Mouse (Mus musculus) stomach, embryonic 14.5 days (tissue): ENCODE results near the gene Btbd2. TPM values are rescaled to one million over a fixed set of nuclear protein-coding genes. Genes with fewer than 3 reads are reported as not detected.
"Not testable (repeated sequence)": the region's sequence is repeated elsewhere in the genome, so short reads cannot be mapped to it uniquely, and the experiment has no call there.

Experiments
- ATAC-seq: fragments of 200-750 bp; cut with Nextera tagmentation; 2 replicates; pipeline ENCODE4 v1.8.0; 2017; ENCODE audit warnings: low read depth, moderate TSS enrichment; ENCODE audit not compliant: insufficient number of reproducible peaks, insufficient read depth, low FRiP score
- H3K27ac ChIP-seq: fragments of 300-500 bp; sonication (generic); 2 replicates; pipeline ENCODE4 v1.5.1; 2014; ENCODE audit warnings: mild to moderate bottlenecking, low read length, moderate library complexity, mixed read lengths
- H3K27me3 ChIP-seq: fragments of 300-500 bp; sonication (generic); 2 replicates; pipeline ENCODE4 v1.6.1; 2014; ENCODE audit warnings: low read length, control low read depth, mixed read lengths; ENCODE audit not compliant: control insufficient read depth, insufficient read depth
- H3K36me3 ChIP-seq: fragments of 300-500 bp; sonication (generic); 2 replicates; pipeline ENCODE4 v1.6.1; 2014; ENCODE audit warnings: mild to moderate bottlenecking, control low read depth, low read length, moderate library complexity, mixed read lengths; ENCODE audit not compliant: control insufficient read depth, insufficient read depth
- H3K4me1 ChIP-seq: fragments of 300-500 bp; sonication (generic); 2 replicates; pipeline ENCODE4 v1.6.1; 2014; ENCODE audit warnings: low read length, control low read depth, mixed read lengths; ENCODE audit not compliant: control insufficient read depth, insufficient read depth
- H3K4me2 ChIP-seq: fragments of 300-500 bp; sonication (generic); replicated peaks from 2 replicates; pipeline ENCODE4 v1.6.1; 2014; ENCODE audit warnings: low read depth, low read length, control low read depth
- H3K4me3 ChIP-seq: fragments of 300-500 bp; sonication (generic); 2 replicates; pipeline ENCODE4 v1.5.1; 2014; ENCODE audit warnings: low read depth, low read length, control low read depth
- H3K9ac ChIP-seq: fragments of 300-500 bp; sonication (generic); replicated peaks from 2 replicates; pipeline ENCODE4 v1.6.1; 2014; ENCODE audit warnings: low read depth, mild to moderate bottlenecking, control low read depth, low read length, moderate library complexity, mixed read lengths
- H3K9me3 ChIP-seq: fragments of 300-500 bp; sonication (generic); 2 replicates; pipeline ENCODE4 v1.6.1; 2016; ENCODE audit warnings: low read depth, low read length, control low read depth; ENCODE audit not compliant: control insufficient read depth
- WGBS: fragments of 180-500 bp; shearing (Covaris S2); extraction: QIAGEN DNeasy Blood & Tissue Kit; methylation state at CpG from one replicate; pipeline ENCODE4 v1.1.7; 2014; 5-methylcytosine and 5-hydroxymethylcytosine counted together
- polyA plus RNA-seq: library from polyadenylated mRNA; unstranded; fragments of >200 nt; fragmentation: Nextera tagmentation; extraction: Ambion mirVana; gene quantifications from 2 replicates; pipeline ENCODE4 v1.2.1, GENCODE M21; 2014

Btbd2 gene
- polyA plus RNA-seq, 1 experiment from 2014 or later = 46.3 TPM

GRCm38 (mm10) chr10:80606737-80607350 lies 50.0 kb downstream of the Btbd2 start:
- peaks cover 42% of the 10 kb centered on the region for H3K36me3 ChIP-seq
- no peak for ATAC-seq

GRCm38 (mm10) chr10:80606306-80606705 lies 50.6 kb downstream of the Btbd2 start:
- H3K4me3 ChIP-seq = no peak overlapping the region
- H3K36me3 ChIP-seq = peaks cover 42% of the 10 kb centered on the region
- no peak overlapping the region for H3K4me2 ChIP-seq
- no peak overlapping the region for H3K27ac ChIP-seq
- H3K4me1 ChIP-seq = peaks cover 11% of the 10 kb centered on the region
- 87% methylated on average over 23 of the region's 23 CpGs for WGBS
- H3K9me3 ChIP-seq = no peaks in the 10 kb centered on the region
- no peak for ATAC-seq
- H3K9ac ChIP-seq = no peak overlapping the region
- H3K27me3 ChIP-seq = no peaks in the 10 kb centered on the region

More at GRCm38 (mm10) chr10:80606737-80607350, 50.0 kb downstream of the Btbd2 start:
- H3K4me3 ChIP-seq = no peak overlapping the region
- H3K9ac ChIP-seq = no peak overlapping the region
- no peaks in the 10 kb centered on the region for H3K27me3 ChIP-seq
- peaks cover 11% of the 10 kb centered on the region for H3K4me1 ChIP-seq
- H3K4me2 ChIP-seq = no peak overlapping the region
- H3K27ac ChIP-seq = no peak overlapping the region
- WGBS = 97% methylated on average over 34 of the region's 34 CpGs
- no peaks in the 10 kb centered on the region for H3K9me3 ChIP-seq

GRCm38 (mm10) chr10:80605721-80606120 lies 51.1 kb downstream of the Btbd2 start, which contains the start of gene Gm49322:
Gene Gm49322, plus strand, starts transcription at chr10:80606021.
- not testable (repeated sequence) for H3K27ac ChIP-seq, ATAC-seq
- WGBS = 85% methylated on average over 4 of the region's 4 CpGs

GRCm38 (mm10) chr10:80604988-80605387 lies 51.9 kb downstream of the Btbd2 start:
- WGBS = 88% methylated on average over 2 of the region's 2 CpGs
- Histone ChIP-seq H3K4me2 (no peak overlapping the region), H3K36me3 (peaks cover 35% of the 10 kb centered on the region), H3K4me3 (no peak overlapping the region), H3K9ac (no peak overlapping the region), H3K4me1 (peaks cover 11% of the 10 kb centered on the region), H3K9me3 (no peaks in the 10 kb centered on the region), H3K27me3 (no peaks in the 10 kb centered on the region), H3K27ac (no peak overlapping the region)
- ATAC-seq = no peak

More at GRCm38 (mm10) chr10:80605721-80606120, 51.1 kb downstream of the Btbd2 start, which contains the start of gene Gm49322:
- Histone ChIP-seq H3K4me1 (peaks cover 11% of the 10 kb centered on the region), H3K36me3 (peaks cover 42% of the 10 kb centered on the region)
- H3K27me3 ChIP-seq, H3K4me3 ChIP-seq, H3K4me2 ChIP-seq, H3K9me3 ChIP-seq, H3K9ac ChIP-seq: not testable (repeated sequence)

- peak overlapping the region; percentile 96 for H3K4me2 ChIP-seq
- no peaks in the 10 kb centered on the region for H3K9me3 ChIP-seq
- ATAC-seq = no peak
- no peak overlapping the region for H3K9ac ChIP-seq
- whole genome bisulfite sequencing = 75% methylated on average over 7 of the region's 7 CpGs
- peaks cover 32% of the 10 kb centered on the region for H3K36me3 ChIP-seq
- peak overlapping the region; percentile 68 for H3K4me3 ChIP-seq
- no peaks in the 10 kb centered on the region for H3K27me3 ChIP-seq
- peaks cover 11% of the 10 kb centered on the region for H3K4me1 ChIP-seq
- no peak overlapping the region for H3K27ac ChIP-seq
Measured at GRCm38 (mm10) chr10:80604001-80604509, 52.8 kb downstream of the Btbd2 start.

GRCm38 (mm10) chr10:80603364-80603763 lies 53.5 kb downstream of the Btbd2 start:
- H3K4me3 ChIP-seq = peak overlapping the region; percentile 68
- peaks cover 11% of the 10 kb centered on the region for H3K4me1 ChIP-seq
- ATAC-seq = no peak
- H3K4me2 ChIP-seq = peak overlapping the region; percentile 96
- H3K36me3 ChIP-seq = peaks cover 25% of the 10 kb centered on the region
- H3K27me3 ChIP-seq = no peaks in the 10 kb centered on the region
- H3K9me3 ChIP-seq = no peaks in the 10 kb centered on the region
- H3K9ac ChIP-seq = peak overlapping the region; percentile 57
- H3K27ac ChIP-seq = peak overlapping the region; percentile 77
- WGBS = 31% methylated on average over 7 of the region's 7 CpGs

GRCm38 (mm10) chr10:80602698-80603325 lies 54.1 kb downstream of the Btbd2 start, which contains the start of the genes Scamp4 and Adat3:
Gene Scamp4, plus strand, starts transcription at chr10:80602872.
Gene Adat3, plus strand, starts transcription at chr10:80602880.
- H3K9me3 ChIP-seq = no peaks in the 10 kb centered on the region
- no peaks in the 10 kb centered on the region for H3K27me3 ChIP-seq
- ATAC-seq = peak; percentile 92
- H3K27ac ChIP-seq = peak within 1 kb of the TSS; percentile 77
- H3K4me2 ChIP-seq = peak within 1 kb of the TSS; percentile 96
- peak within 1 kb of the TSS; percentile 57 for H3K9ac ChIP-seq
- H3K4me1 ChIP-seq = peaks cover 11% of the 10 kb centered on the region
- under 1% methylated on average over 54 of the region's 54 CpGs for WGBS
- H3K4me3 ChIP-seq = peak within 1 kb of the TSS; percentile 68
- H3K36me3 ChIP-seq = peaks cover 20% of the 10 kb centered on the region; the same call in 1 of the 2 replicates

- no peak overlapping the region for H3K9ac ChIP-seq
- H3K27me3 ChIP-seq = no peaks in the 10 kb centered on the region
- H3K36me3 ChIP-seq = no peaks in the 10 kb centered on the region
- H3K4me3 ChIP-seq = no peak overlapping the region
- no peak overlapping the region for H3K4me2 ChIP-seq
- H3K27ac ChIP-seq = no peak overlapping the region
- no peak for ATAC-seq
- no peaks in the 10 kb centered on the region for H3K9me3 ChIP-seq
- 35% methylated on average over 4 of the region's 4 CpGs for WGBS
- H3K4me1 ChIP-seq = no peaks in the 10 kb centered on the region
Measured at GRCm38 (mm10) chr10:80596318-80596717, 60.6 kb downstream of the Btbd2 start.
